Mouse (Mus musculus) MEL (cell line): ENCODE results near the gene Sgsm3.

Experiments used
- CHD1 ChIP-seq: IDR thresholded peaks from 2 replicates; pipeline ENCODE4 v1.6.1; 2012; ENCODE audit warnings: low read depth, mild to moderate bottlenecking, inconsistent platforms, low read length, improper control_type of control experiment
- CTCF ChIP-seq, 3 experiments: IDR thresholded peaks in 2 of 3; conservative IDR thresholded peaks in 1 of 3; 2 replicates each; pipeline ENCODE4 v1.5.1; 2011 to 2012; ENCODE audit warnings: low read length in 3 of 3, low read depth in 2 of 3, mild to moderate bottlenecking in 2 of 3, improper control_type of control experiment in 1 of 3, inconsistent platforms in 1 of 3, mixed read lengths in 1 of 3, moderate library complexity in 1 of 3; ENCODE audit not compliant: control insufficient read depth in 1 of 3, insufficient read depth in 1 of 3, poor library complexity in 1 of 3, severe bottlenecking in 1 of 3
- EP300 ChIP-seq, 2 experiments: IDR thresholded peaks; 2 replicates each; pipeline ENCODE4 v1.6.1; 2011; ENCODE audit warnings: improper control_type of control experiment in 2 of 2, low read length in 2 of 2, low read depth in 1 of 2, mild to moderate bottlenecking in 1 of 2
- NRF1 ChIP-seq: IDR thresholded peaks from 2 replicates; pipeline ENCODE4 v1.6.1; 2014; ENCODE audit warnings: low read depth, mild to moderate bottlenecking, inconsistent platforms, low read length, improper control_type of control experiment, moderate library complexity; ENCODE audit not compliant: poor library complexity, insufficient read depth, severe bottlenecking
- POLR2A ChIP-seq, 2 experiments: IDR thresholded peaks; 2 replicates each; pipeline ENCODE4 v1.6.1; 2011 to 2012; ENCODE audit warnings: low read length in 2 of 2, mild to moderate bottlenecking in 2 of 2, control low read depth in 1 of 2, improper control_type of control experiment in 1 of 2, low read depth in 1 of 2, moderate library complexity in 1 of 2; ENCODE audit not compliant: control insufficient read depth in 1 of 2, insufficient read depth in 1 of 2, poor library complexity in 1 of 2
- POLR2AphosphoS2 ChIP-seq: IDR thresholded peaks from 2 replicates; pipeline ENCODE4 v1.6.1; 2011; ENCODE audit warnings: low read length, improper control_type of control experiment
- USF1 ChIP-seq: IDR thresholded peaks from 2 replicates; pipeline ENCODE4 v1.6.1; 2014; ENCODE audit warnings: low read depth, mild to moderate bottlenecking, inconsistent platforms, low read length, improper control_type of control experiment, moderate library complexity
- ZKSCAN1 ChIP-seq: IDR thresholded peaks from 2 replicates; pipeline ENCODE4 v1.6.1; 2012; ENCODE audit warnings: low read depth, mild to moderate bottlenecking, inconsistent platforms, low read length, improper control_type of control experiment, moderate library complexity

GRCm38 (mm10) chr15:80989712-80990111 lies 12.1 kb downstream of the Sgsm3 start:
- TF ChIP-seq CTCF (IDR thresholded peaks at IDR 0.05 in 2 of 3, conservative IDR thresholded peaks at IDR 0.05 in 1 of 3; ENCODE audit: control insufficient read depth in 1 of 3, insufficient read depth in 1 of 3, low read depth in 2 of 3, low read length in 3 of 3, poor library complexity in 1 of 3, severe bottlenecking in 1 of 3) (no peak), POLR2A (IDR thresholded peaks at IDR 0.05; ENCODE audit: control insufficient read depth in 1 of 2, insufficient read depth in 1 of 2, low read depth in 1 of 2, low read length in 2 of 2, poor library complexity in 1 of 2) (no peak), EP300 (IDR thresholded peaks at IDR 0.05; ENCODE audit: low read depth in 1 of 2, low read length in 2 of 2) (no peak), ZKSCAN1 (no peak), NRF1 (no peak), USF1 (no peak), CHD1 (no peak), POLR2AphosphoS2 (no peak)
